In genomic region chr6:38875258-38876070, GRCm38 (mm10) we compare ENCODE assay signal across 8 mouse cellular contexts. TPM values are rescaled to one million over a fixed set of nuclear protein-coding genes. Genes with fewer than 3 reads are reported as not detected.
DNase-seq lines count a peak whose midpoint lies in the region; ATAC-seq lines count a peak whose summit lies in the region.

Gene Tbxas1, plus strand, starts transcription at chr6:38875404.

- H3K27me3 ChIP-seq in hindbrain, embryonic 13.5 days = 0 out of 2 replicates have a peak, but pooled peaks cover 7% of the 10 kb centered on the region

- peak within 1 kb of the TSS; percentile 100 for H3K9ac ChIP-seq in hindbrain, embryonic 13.5 days

- H3K27ac ChIP-seq in hindbrain, embryonic 13.5 days = peak within 1 kb of the TSS; percentile 98

- peak; percentile 25; the same call in 1 of the 2 replicates for ATAC-seq in hindbrain, embryonic 13.5 days (ENCODE audit: low FRiP score)
- peak; percentile 41 for ATAC-seq in megakaryocyte, adult 5-6 weeks (ENCODE audit: poor library complexity, severe bottlenecking)
- no peak for ATAC-seq in megakaryocyte-erythroid progenitor cell, adult 5-6 weeks (replicated peaks; ENCODE audit: low FRiP score, low TSS enrichment, poor library complexity, severe bottlenecking)

- H3K36me3 ChIP-seq in hindbrain, embryonic 13.5 days = no peaks in the 10 kb centered on the region

- H3K4me1 ChIP-seq in hindbrain, embryonic 13.5 days (replicated peaks) = peaks cover 40% of the 10 kb centered on the region

- H3K4me3 ChIP-seq in hindbrain, embryonic 13.5 days = peak within 1 kb of the TSS; percentile 99

- H3K4me2 ChIP-seq in hindbrain, embryonic 13.5 days = peak within 1 kb of the TSS; percentile 73

- peak; percentile 78 for DNase-seq in NIH3T3 (ENCODE audit: low read depth)
- peak; percentile 53 for DNase-seq in cerebellum, adult 9-10 months
- DNase-seq in forelimb bud, embryonic 11.5 days (ENCODE audit: low read depth, low spot score) = peak; percentile 31
- DNase-seq in left cerebral cortex, adult 8-10 months (ENCODE audit: low spot score in 2 of 2) = peak; percentile 19 to 21
- peak; percentile 37 for DNase-seq in right cerebral cortex, postnatal 25 days

- no peaks in the 10 kb centered on the region for H3K9me3 ChIP-seq in hindbrain, embryonic 13.5 days

- 1% methylated on average over 72 of the region's 77 CpGs for WGBS in hindbrain, embryonic 13.5 days

RNA-seq across cellular contexts. Expression of gene Tbxas1, which starts in this region (rescaled TPM):
- polyA plus RNA-seq in hindbrain, embryonic 13.5 days (2015; fragmentation: Nextera tagmentation; extraction: Ambion mirVana) = 2.6 and 2.7 TPM in 2 replicates
- total RNA-seq in left cerebral cortex, adult 8-10 months (2022) = 1 to 10 TPM; 3.1 to 8.2 (median 5.0) TPM
- total RNA-seq in megakaryocyte, adult 5-6 weeks (2015) = 22.3 and 25.1 TPM in 2 replicates
- total RNA-seq in megakaryocyte, adult 5-6 weeks (2017) = 33.0 and 43.3 TPM in 2 replicates
- 1.6 and 6.4 TPM in 2 replicates for total RNA-seq in megakaryocyte-erythroid progenitor cell, adult 5-6 weeks (2014; fragmentation: Nextera tagmentation)
- total RNA-seq in megakaryocyte-erythroid progenitor cell, adult 5-6 weeks (2017) = 2.5 and 8.8 TPM in 2 replicates

Comparison
In these comparisons a context has a peak if more than half of its experiments do, and no peak if none do; other contexts are left out.
1. DNase-seq: peak in every context shown above with its lines; median percentile 78 in NIH3T3; 53 in cerebellum, adult 9-10 months; 37 in right cerebral cortex, postnatal 25 days; 31 in forelimb bud, embryonic 11.5 days; 20 in left cerebral cortex, adult 8-10 months.